ENCODE assay signal across 8 mouse cellular contexts in the genomic region with DNA sequence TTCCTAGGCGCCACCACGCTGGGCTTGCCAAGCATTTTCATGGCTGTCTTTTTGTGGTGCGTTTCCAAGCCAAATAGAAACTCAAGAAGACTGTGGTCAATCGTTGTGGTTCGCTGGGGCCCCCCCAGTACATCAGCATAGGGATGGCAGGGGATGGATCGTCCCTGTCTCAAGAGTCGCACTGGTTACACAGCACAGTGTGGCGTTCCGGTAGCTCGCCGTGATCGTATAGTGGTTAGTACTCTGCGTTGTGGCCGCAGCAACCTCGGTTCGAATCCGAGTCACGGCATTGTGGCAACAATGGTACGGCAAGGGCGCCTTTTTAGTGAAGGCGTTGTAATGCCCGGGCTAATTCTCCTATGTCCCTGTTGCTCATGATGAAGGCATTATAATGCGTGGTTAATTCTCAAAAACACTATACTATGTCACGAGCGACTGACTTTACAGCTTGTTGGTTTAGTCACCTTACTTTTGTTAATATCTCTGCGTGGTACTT. TPM values are rescaled to one million over a fixed set of nuclear protein-coding genes. Genes with fewer than 3 reads are reported as not detected.
A peak's percentile ranks its signal among the peaks of the same experiment; 100 is the strongest.
DNase-seq lines count a peak whose midpoint lies in the region; ATAC-seq lines count a peak whose summit lies in the region.

No protein-coding gene starts in this region.

- H3K36me3 ChIP-seq in intestine, embryonic 14.5 days (ENCODE audit: control insufficient read depth, insufficient read depth, low read length), result no peaks in the 10 kb centered on the region

- H3K4me2 ChIP-seq in intestine, embryonic 14.5 days (ENCODE audit: low read length), result peak overlapping the region; percentile 57

- intact Hi-C loops in left cerebral cortex, postnatal 25 days (cut with DNase I), result loop anchor here (1.0 to 5.0 kb wide), 4 partner anchors 29 to 260 kb away; a partner anchor contains a TSS

- no peaks in the 10 kb centered on the region for H3K27me3 ChIP-seq in intestine, embryonic 14.5 days (replicated peaks; ENCODE audit: control insufficient read depth, insufficient read depth, low read length)

- ATAC-seq in intestine, embryonic 14.5 days (replicated peaks; ENCODE audit: low FRiP score, low TSS enrichment, low read depth), result peak; percentile 80
- peak; percentile 67 for ATAC-seq in megakaryocyte-erythroid progenitor cell, adult 5-6 weeks (replicated peaks; ENCODE audit: low FRiP score, low TSS enrichment, poor library complexity, severe bottlenecking)

- under 1% methylated on average over 26 of the region's 26 CpGs for WGBS in intestine, embryonic 14.5 days

- H3K9ac ChIP-seq in intestine, embryonic 14.5 days (ENCODE audit: low read length), result peak overlapping the region; percentile 74

- H3K4me1 ChIP-seq in intestine, embryonic 14.5 days (replicated peaks; ENCODE audit: control insufficient read depth, insufficient read depth, low read length), result 0 out of 2 replicates have a peak, but pooled peaks cover 4% of the 10 kb centered on the region

- peak overlapping the region; percentile 76 for H3K4me3 ChIP-seq in intestine, embryonic 14.5 days (ENCODE audit: low read depth, low read length)

- peak overlapping the region; percentile 91 for H3K27ac ChIP-seq in intestine, embryonic 14.5 days (ENCODE audit: low read depth)

- H3K9me3 ChIP-seq in intestine, embryonic 14.5 days (ENCODE audit: control insufficient read depth, low read length), result no peaks in the 10 kb centered on the region

- DNase-seq in cerebellum, adult 11 months, result peak; percentile 70
- DNase-seq in cerebellum, adult 9-11 months, result no peak
- DNase-seq in embryo, embryonic 10 days (ENCODE audit: low spot score), result peak; percentile 95
- DNase-seq in gastrocnemius, adult 8-10 months (ENCODE audit: low spot score in 2 of 2), result peak; percentile 58 to 61
- DNase-seq in intestine, embryonic 14.5 days (ENCODE audit: low spot score), result peak; percentile 95
- peak; percentile 82 to 88 for DNase-seq in left cerebral cortex, postnatal 25 days (ENCODE audit: low spot score in 2 of 2)
- peak; percentile 83 for DNase-seq in skeletal muscle tissue, adult 2 months (ENCODE audit: low read depth, low spot score)

RNA-seq across cellular contexts. Expression of a gene that starts 8.8 kb away (rescaled TPM):
- 1 to 10 TPM; 1.3 to 1.9 (median 1.4) TPM for total RNA-seq in gastrocnemius, adult 8-10 months (2022)
- 3.6 and 4.9 TPM in 2 replicates for polyA plus RNA-seq in intestine, embryonic 14.5 days (2014; fragmentation: Nextera tagmentation; extraction: Ambion mirVana)
- total RNA-seq in left cerebral cortex, postnatal 25 days (2021), result 10 to 100 TPM; 64.9 to 72.2 TPM
- total RNA-seq in megakaryocyte-erythroid progenitor cell, adult 5-6 weeks (2014; fragmentation: Nextera tagmentation), result 5.2 and 8.7 TPM in 2 replicates
- 1.6 and 13.8 TPM in 2 replicates for total RNA-seq in megakaryocyte-erythroid progenitor cell, adult 5-6 weeks (2017)

RNA-seq across cellular contexts. Expression of a gene that starts 48.5 kb away (rescaled TPM):
- total RNA-seq in gastrocnemius, adult 8-10 months (2022), result 1 to 10 TPM; 4.6 to 5.7 (median 5.2) TPM
- 38.0 and 38.2 TPM in 2 replicates for polyA plus RNA-seq in intestine, embryonic 14.5 days (2014; fragmentation: Nextera tagmentation; extraction: Ambion mirVana)
- not detected for total RNA-seq in left cerebral cortex, postnatal 25 days (2021)
- 3.5 and 11.6 TPM in 2 replicates for total RNA-seq in megakaryocyte-erythroid progenitor cell, adult 5-6 weeks (2014; fragmentation: Nextera tagmentation)
- total RNA-seq in megakaryocyte-erythroid progenitor cell, adult 5-6 weeks (2017), result 3.2 and 4.5 TPM in 2 replicates

Comparison
In these comparisons a context has a peak if more than half of its experiments do, and no peak if none do; other contexts are left out.
1. RNA of a gene that starts 8.8 kb away (total RNA-seq): 64.9 to 72.2 TPM in left cerebral cortex, postnatal 25 days; 1.6 to 13.8 TPM in megakaryocyte-erythroid progenitor cell, adult 5-6 weeks and 1.3 to 1.9 TPM in gastrocnemius, adult 8-10 months; every median in the first group is over 4 times any median in the second.